Mouse (Mus musculus) kidney, embryonic 16.5 days (tissue): ENCODE results near the gene Gm20388. TPM values are rescaled to one million over a fixed set of nuclear protein-coding genes. Genes with fewer than 3 reads are reported as not detected.

Experiments
- ATAC-seq: fragments of 200-750 bp; cut with Nextera tagmentation; 2 replicates; pipeline ENCODE4 v1.8.0; 2017; ENCODE audit warnings: moderate TSS enrichment; ENCODE audit not compliant: low FRiP score, low TSS enrichment
- H3K27ac ChIP-seq: fragments of 300-500 bp; sonication (generic); 2 replicates; pipeline ENCODE4 v1.5.1; 2014; ENCODE audit warnings: low read length
- H3K27me3 ChIP-seq: fragments of 300-500 bp; sonication (generic); 2 replicates; pipeline ENCODE4 v1.6.1; 2014; ENCODE audit warnings: low read length, control low read depth, mixed read lengths; ENCODE audit not compliant: insufficient read depth
- H3K36me3 ChIP-seq: fragments of 300-500 bp; sonication (generic); 2 replicates; pipeline ENCODE4 v1.6.1; 2014; ENCODE audit warnings: low read length, control low read depth, mixed read lengths; ENCODE audit not compliant: insufficient read depth
- H3K4me1 ChIP-seq: fragments of 300-500 bp; sonication (generic); 2 replicates; pipeline ENCODE4 v1.6.1; 2014; ENCODE audit warnings: low read length, control low read depth, mixed read lengths; ENCODE audit not compliant: insufficient read depth
- H3K4me2 ChIP-seq: fragments of 300-500 bp; sonication (generic); replicated peaks from 2 replicates; pipeline ENCODE4 v1.6.1; 2014; ENCODE audit warnings: low read depth, low read length
- H3K4me3 ChIP-seq: fragments of 300-500 bp; sonication (generic); 2 replicates; pipeline ENCODE4 v1.5.1; 2014; ENCODE audit warnings: mild to moderate bottlenecking, low read length
- H3K9ac ChIP-seq: fragments of 300-500 bp; sonication (generic); replicated peaks from 2 replicates; pipeline ENCODE4 v1.6.1; 2014; ENCODE audit warnings: low read length
- H3K9me3 ChIP-seq: fragments of 300-500 bp; sonication (generic); 2 replicates; pipeline ENCODE4 v1.6.1; 2016; ENCODE audit warnings: low read length, control low read depth
- WGBS: fragments of 180-500 bp; shearing (Covaris S2); extraction: QIAGEN DNeasy Blood & Tissue Kit; methylation state at CpG from one replicate; pipeline ENCODE4 v1.1.7; 2014; 5-methylcytosine and 5-hydroxymethylcytosine counted together
- polyA plus RNA-seq: library from polyadenylated mRNA; unstranded; fragments of >200 nt; fragmentation: Nextera tagmentation; extraction: Ambion mirVana; gene quantifications from 2 replicates; pipeline ENCODE4 v1.2.1, GENCODE M21; 2015

Gene Gm20388
- polyA plus RNA-seq, 1 experiment from 2014 or later = 7.7 TPM

DNA sequence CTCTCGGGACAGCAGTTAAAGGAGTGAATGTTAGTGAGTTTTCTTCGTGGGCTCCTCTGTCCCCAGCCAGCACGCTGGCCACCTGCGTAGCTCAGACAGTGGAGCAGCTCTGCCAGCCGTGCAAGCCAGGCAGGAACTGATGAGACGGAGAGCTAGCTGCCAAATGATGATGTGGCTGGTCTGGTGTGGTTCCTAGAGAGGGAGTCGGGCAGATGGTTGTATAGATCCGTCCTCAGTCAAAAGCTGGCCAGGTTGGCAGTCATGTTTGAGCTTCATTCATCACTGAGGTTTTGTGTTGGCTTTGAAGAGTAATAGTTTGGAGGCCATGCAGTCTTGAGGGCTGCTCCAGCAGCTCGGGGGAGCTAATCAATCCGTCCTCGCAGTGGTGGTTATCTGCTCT is 3588.3 kb downstream of the Gm20388 start:
- H3K4me1 ChIP-seq = no peaks in the 10 kb centered on the region
- peaks cover 87% of the 10 kb centered on the region for H3K36me3 ChIP-seq
- H3K4me2 ChIP-seq = no peak overlapping the region
- no peak overlapping the region for H3K27ac ChIP-seq
- peaks cover 6% of the 10 kb centered on the region for H3K9me3 ChIP-seq
- H3K27me3 ChIP-seq = no peaks in the 10 kb centered on the region
- H3K9ac ChIP-seq = no peak overlapping the region
- WGBS = 88% methylated on average over 11 of the region's 11 CpGs
- H3K4me3 ChIP-seq = no peak overlapping the region
- no peak for ATAC-seq

DNA sequence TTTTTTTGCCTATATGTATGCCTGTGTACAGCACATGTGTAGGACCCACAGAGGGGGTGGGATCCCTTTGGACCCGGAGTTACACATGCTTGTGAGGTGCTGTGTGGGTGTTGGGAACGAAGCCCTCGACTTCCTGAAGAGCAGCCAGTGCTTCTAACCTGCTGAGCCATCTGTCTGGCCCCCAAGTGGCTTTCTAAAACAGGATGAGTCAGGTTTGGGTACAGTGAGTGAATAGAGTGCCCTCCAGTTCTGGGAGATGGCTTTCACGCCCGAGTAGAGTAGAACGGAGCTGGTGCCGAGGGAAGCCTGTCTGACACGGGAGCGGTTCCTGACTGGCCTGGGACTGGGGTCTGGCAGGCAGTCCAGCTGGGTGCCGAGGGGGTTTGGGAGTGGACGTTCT is 3588.9 kb downstream of the Gm20388 start:
- H3K9ac ChIP-seq = no peak overlapping the region
- peaks cover 81% of the 10 kb centered on the region for H3K36me3 ChIP-seq
- no peaks in the 10 kb centered on the region for H3K27me3 ChIP-seq
- no peak overlapping the region for H3K4me3 ChIP-seq
- no peak overlapping the region for H3K4me2 ChIP-seq
- no peak overlapping the region for H3K27ac ChIP-seq
- WGBS = 90% methylated on average over 11 of the region's 11 CpGs
- no peak for ATAC-seq
- H3K4me1 ChIP-seq = 0 out of 2 replicates have a peak, but pooled peaks cover 3% of the 10 kb centered on the region
- H3K9me3 ChIP-seq = peaks cover 6% of the 10 kb centered on the region

DNA sequence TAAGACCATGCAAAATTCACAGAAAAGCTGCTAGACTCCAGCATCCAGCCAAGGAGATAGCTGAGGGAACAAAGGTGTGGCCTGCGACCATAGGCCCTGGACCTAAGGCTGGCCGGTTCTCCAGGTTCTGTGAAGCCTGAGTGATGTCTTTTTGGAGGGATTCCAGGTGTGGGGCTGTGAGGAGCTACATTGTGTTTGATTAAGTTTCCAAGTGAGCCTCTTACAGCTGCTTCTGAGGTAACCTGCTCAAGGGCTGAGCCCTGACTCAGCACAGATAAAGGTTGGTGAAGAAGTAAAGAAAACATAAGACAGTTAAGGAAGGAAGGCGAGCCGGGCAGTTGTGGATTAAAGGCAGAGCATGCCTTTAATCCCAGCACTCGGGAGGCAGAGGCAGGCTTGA is 3591.6 kb downstream of the Gm20388 start:
- Histone ChIP-seq H3K27me3 (no peaks in the 10 kb centered on the region), H3K4me2 (no peak overlapping the region), H3K9ac (no peak overlapping the region), H3K27ac (no peak overlapping the region), H3K9me3 (peaks cover 6% of the 10 kb centered on the region), H3K36me3 (peaks cover 58% of the 10 kb centered on the region), H3K4me1 (peaks cover 18% of the 10 kb centered on the region), H3K4me3 (no peak overlapping the region)
- ATAC-seq = no peak
- WGBS = 89% methylated on average over 5 of the region's 5 CpGs

DNA sequence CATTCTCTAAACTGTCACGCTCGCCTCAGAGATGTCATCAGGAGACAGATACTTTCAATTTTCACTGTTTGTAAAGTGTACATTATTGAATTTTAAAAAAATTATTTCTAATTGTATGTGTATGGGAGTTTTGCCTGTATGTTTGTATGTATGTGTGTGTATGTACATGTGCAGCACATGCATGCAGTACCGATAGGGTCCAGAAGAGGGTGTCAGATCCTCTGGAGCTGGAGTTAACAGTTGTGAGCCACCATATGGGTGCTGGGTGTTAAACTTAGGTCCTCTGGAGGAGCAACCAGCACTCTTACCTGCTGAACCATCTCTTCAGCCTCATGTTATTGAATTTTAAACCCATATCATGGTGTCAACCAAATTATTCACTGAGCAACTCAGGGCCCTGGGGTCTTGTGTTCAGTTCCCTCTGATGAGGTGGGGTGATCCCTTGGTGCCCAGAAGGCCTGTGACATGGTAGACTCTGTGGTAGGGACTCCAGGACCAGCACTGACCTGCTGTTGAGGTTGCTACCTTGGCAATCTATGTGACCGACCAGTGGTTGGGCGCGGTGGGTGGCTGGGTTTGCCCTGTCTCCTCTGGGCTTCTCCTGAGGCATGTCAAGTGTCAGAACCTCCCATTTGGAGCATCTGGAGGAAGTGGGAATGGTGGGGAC is 3593.3 kb downstream of the Gm20388 start:
- H3K36me3 ChIP-seq = peaks cover 59% of the 10 kb centered on the region
- ATAC-seq = no peak
- H3K9me3 ChIP-seq = peaks cover 6% of the 10 kb centered on the region
- no peaks in the 10 kb centered on the region for H3K27me3 ChIP-seq
- H3K4me3 ChIP-seq = no peak overlapping the region
- H3K4me2 ChIP-seq = no peak overlapping the region
- no peak overlapping the region for H3K9ac ChIP-seq
- 0 out of 2 replicates have a peak overlapping the region, but pooled peaks have one; percentile 54 for H3K27ac ChIP-seq
- peaks cover 18% of the 10 kb centered on the region for H3K4me1 ChIP-seq
- 97% methylated on average over 6 of the region's 6 CpGs for WGBS

DNA sequence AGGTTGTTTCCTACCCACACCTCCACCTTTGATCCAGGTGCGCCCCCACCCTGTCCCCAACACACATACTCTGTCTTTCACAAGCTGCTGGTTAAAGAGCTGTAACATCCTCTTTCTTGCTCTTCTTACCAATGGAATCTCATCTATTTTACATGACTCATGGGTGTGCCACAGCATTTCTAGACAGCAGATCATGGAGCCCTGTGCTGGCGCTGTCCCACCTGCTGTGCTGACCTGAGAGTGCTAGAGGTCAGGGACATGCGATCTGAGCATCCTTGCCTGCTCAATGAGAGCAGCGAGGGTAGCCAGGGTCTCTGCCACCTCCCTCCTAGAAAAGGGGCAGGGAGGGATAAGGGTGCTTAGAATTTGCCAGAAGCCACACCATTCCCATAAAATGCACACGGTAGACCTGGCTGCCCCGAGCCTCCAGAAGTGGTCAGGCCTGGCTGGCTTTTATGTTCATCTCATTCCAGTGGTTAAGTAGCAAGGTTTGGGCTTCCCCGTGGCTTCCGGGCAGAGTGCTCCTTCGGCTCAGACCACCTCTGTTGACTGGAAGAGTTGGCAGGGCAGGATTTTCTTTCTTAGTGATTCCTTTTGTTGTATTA is 3594.1 kb downstream of the Gm20388 start:
- Histone ChIP-seq H3K27ac (peak overlapping the region; percentile 54; the same call in 1 of the 2 replicates), H3K27me3 (no peaks in the 10 kb centered on the region), H3K4me3 (no peak overlapping the region), H3K9ac (no peak overlapping the region), H3K4me1 (peaks cover 18% of the 10 kb centered on the region), H3K9me3 (peaks cover 6% of the 10 kb centered on the region), H3K36me3 (peaks cover 56% of the 10 kb centered on the region), H3K4me2 (no peak overlapping the region)
- 54% methylated on average over 9 of the region's 9 CpGs for WGBS
- peak; percentile 53; the same call in 1 of the 2 replicates for ATAC-seq

DNA sequence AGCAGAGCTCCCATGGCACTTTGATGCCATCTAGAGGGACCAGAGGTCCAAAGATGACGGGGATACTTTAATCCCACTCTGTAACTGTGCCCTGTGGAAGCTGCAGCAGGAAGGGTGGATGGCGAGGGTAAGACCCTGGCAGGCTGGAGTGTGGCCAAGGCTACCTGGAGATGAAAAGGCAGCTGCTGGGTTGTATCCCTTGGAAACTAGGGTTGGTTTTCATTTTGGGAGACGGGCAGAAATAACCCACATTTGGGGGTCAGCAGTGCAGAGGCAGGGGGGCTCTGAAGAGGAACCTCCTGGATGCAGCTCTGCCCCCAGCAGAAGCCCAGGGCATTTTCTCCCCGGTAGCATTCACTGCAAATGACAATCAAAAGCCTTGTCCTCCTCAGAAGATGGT is 3594.6 kb downstream of the Gm20388 start:
- Histone ChIP-seq H3K36me3 (peaks cover 53% of the 10 kb centered on the region), H3K27me3 (no peaks in the 10 kb centered on the region), H3K4me2 (no peak overlapping the region), H3K4me1 (peaks cover 18% of the 10 kb centered on the region), H3K27ac (peak overlapping the region; percentile 40; the same call in 1 of the 2 replicates), H3K9me3 (peaks cover 6% of the 10 kb centered on the region), H3K9ac (no peak overlapping the region), H3K4me3 (no peak overlapping the region)
- 46% methylated on average over 4 of the region's 4 CpGs for WGBS
- ATAC-seq = no peak

DNA sequence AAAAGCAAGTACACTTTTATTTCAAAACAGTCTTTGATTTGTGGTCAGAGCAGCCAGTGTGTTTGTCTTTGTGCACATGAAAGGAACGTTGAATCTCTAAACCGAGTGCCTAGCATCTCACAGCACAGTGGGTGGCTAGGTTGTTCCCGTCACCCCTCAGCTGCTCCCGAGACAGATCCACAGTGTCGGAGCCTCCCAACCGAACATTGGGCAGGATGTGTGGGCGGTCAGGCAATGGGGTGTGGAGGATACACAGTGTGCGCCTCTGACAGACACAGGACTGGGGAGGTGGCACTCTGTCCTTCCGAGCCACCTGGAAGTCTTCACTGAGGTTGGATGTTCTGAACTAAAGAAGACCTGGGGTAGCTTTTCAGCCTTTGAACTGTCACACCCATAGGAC is 3595.1 kb downstream of the Gm20388 start:
- ATAC-seq = no peak

DNA sequence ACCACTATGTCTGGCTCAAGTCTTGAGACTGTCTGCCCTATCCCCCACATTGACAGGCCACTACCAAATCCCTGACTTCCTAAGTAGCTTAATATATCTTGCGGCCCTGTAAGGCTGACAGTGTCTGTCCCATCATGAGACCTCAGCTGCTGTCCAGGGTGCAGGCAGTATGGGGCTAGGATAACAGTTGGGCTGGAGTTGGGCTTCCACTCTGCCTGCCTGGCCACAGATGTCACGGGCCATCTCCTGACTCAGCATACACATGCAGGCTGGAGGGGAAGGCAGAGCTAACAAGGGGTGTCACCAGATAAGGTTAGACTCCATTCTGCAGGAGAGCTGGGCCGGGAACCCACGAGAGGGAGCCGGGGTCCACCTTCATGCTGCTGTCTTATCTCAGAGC is 3596.5 kb downstream of the Gm20388 start:
- WGBS = 94% methylated on average over 5 of the region's 5 CpGs
- Histone ChIP-seq H3K4me1 (peaks cover 18% of the 10 kb centered on the region), H3K9ac (no peak overlapping the region), H3K4me2 (no peak overlapping the region), H3K9me3 (peaks cover 6% of the 10 kb centered on the region), H3K36me3 (peaks cover 34% of the 10 kb centered on the region), H3K27ac (no peak overlapping the region), H3K4me3 (no peak overlapping the region), H3K27me3 (no peaks in the 10 kb centered on the region)
- no peak for ATAC-seq

More for the DNA sequence above, 3595.1 kb downstream of the Gm20388 start:
- Histone ChIP-seq H3K4me2 (no peak overlapping the region), H3K27me3 (no peaks in the 10 kb centered on the region), H3K27ac (no peak overlapping the region), H3K4me3 (no peak overlapping the region), H3K4me1 (peaks cover 18% of the 10 kb centered on the region), H3K9ac (no peak overlapping the region), H3K36me3 (peaks cover 49% of the 10 kb centered on the region), H3K9me3 (peaks cover 6% of the 10 kb centered on the region)
- 46% methylated on average over 9 of the region's 9 CpGs for WGBS

DNA sequence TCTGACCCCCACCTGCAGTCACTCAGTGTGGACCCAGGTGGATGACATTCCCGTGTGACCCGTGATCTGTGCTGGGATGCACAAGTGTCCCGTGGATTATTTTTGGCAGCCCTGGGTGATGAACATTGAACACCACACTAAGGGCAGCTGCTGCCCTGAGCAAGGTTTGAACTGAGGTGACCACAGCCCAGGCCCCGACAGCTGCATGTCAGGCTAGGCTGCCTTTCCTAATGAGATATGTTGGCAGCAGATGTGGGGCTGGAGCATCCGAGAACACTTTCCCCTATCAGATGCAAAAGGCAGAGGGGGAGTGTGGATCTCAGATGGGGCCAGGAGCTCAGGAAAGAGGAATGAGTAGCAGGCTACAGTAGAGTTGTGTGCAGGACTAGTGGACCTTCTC is 3600.2 kb downstream of the Gm20388 start:
- H3K4me2 ChIP-seq = no peak overlapping the region
- no peak overlapping the region for H3K4me3 ChIP-seq
- H3K36me3 ChIP-seq = peaks cover 17% of the 10 kb centered on the region
- no peak overlapping the region for H3K9ac ChIP-seq
- ATAC-seq = no peak
- no peaks in the 10 kb centered on the region for H3K9me3 ChIP-seq
- WGBS = 76% methylated on average over 5 of the region's 5 CpGs
- H3K4me1 ChIP-seq = peaks cover 11% of the 10 kb centered on the region
- H3K27ac ChIP-seq = no peak overlapping the region
- H3K27me3 ChIP-seq = peaks cover 26% of the 10 kb centered on the region

DNA sequence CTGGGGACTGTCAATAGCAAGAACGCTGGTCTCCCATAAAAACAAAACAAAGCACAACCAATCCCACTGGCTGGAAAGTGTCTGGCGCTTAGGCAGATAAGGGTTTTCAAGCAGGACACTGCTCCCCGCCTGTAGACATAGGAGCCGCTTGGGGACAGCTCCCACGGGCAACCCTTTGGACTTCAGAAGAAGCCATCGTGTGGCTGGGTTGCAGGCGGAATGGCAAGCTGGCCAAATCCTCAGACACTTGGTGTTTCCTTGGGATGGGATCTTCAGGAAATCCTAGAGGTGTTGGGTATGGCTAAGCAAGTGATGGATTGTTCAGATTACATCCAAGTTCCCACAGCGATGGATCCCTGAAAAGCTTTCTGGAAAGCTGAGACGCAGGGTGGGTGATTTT is 3603.5 kb downstream of the Gm20388 start:
- no peak overlapping the region for H3K27ac ChIP-seq
- H3K4me3 ChIP-seq = peak overlapping the region; percentile 69
- H3K27me3 ChIP-seq = peaks cover 36% of the 10 kb centered on the region
- peak overlapping the region; percentile 98 for H3K4me2 ChIP-seq
- H3K36me3 ChIP-seq = 0 out of 2 replicates have a peak, but pooled peaks cover 4% of the 10 kb centered on the region
- WGBS = 3% methylated on average over 9 of the region's 9 CpGs
- no peak for ATAC-seq
- peaks cover 14% of the 10 kb centered on the region for H3K4me1 ChIP-seq
- H3K9ac ChIP-seq = 0 out of 2 replicates have a peak overlapping the region, but pooled peaks have one; percentile 64
- no peaks in the 10 kb centered on the region for H3K9me3 ChIP-seq
